Mouse (Mus musculus) ES-Bruce4 (cell line): ENCODE measurements around the gene Ifi35.

Source experiments
- CTCF ChIP-seq: IDR thresholded peaks from one replicate; pipeline ENCODE4 v1.8.1; 2011; ENCODE audit warnings: low read depth, low read length
- POLR2A ChIP-seq: IDR thresholded peaks from one replicate; pipeline ENCODE4 v1.8.1; 2011; ENCODE audit warnings: low read length; ENCODE audit not compliant: insufficient read depth

GRCm38 (mm10) chr11:101458217-101458616 lies 10.0 kb downstream of the Ifi35 start:
- TF ChIP-seq POLR2A: no peak
- TF ChIP-seq CTCF: no peak
